Mouse (Mus musculus) forebrain, embryonic 16.5 days (tissue): ENCODE measurements around the gene Chst15. TPM values are rescaled to one million over a fixed set of nuclear protein-coding genes. Genes with fewer than 3 reads are reported as not detected.

ENCODE experiments used
- ATAC-seq: fragments of 200-750 bp; cut with Nextera tagmentation; 2 replicates; pipeline ENCODE4 v1.8.0; 2017; ENCODE audit warnings: mild to moderate bottlenecking, moderate library complexity
- H3K27ac ChIP-seq: fragments of 300-500 bp; sonication (generic); 2 replicates; pipeline ENCODE4 v1.5.1; 2014; ENCODE audit warnings: low read length, control low read depth
- H3K27me3 ChIP-seq: fragments of 300-500 bp; sonication (generic); replicated peaks from 2 replicates; pipeline ENCODE4 v1.6.1; 2014; ENCODE audit warnings: low read length; ENCODE audit not compliant: control insufficient read depth, insufficient read depth
- H3K36me3 ChIP-seq: fragments of 300-500 bp; sonication (generic); 2 replicates; pipeline ENCODE4 v1.6.1; 2014; ENCODE audit not compliant: control insufficient read depth, insufficient read depth
- H3K4me1 ChIP-seq: fragments of 300-500 bp; sonication (generic); replicated peaks from 2 replicates; pipeline ENCODE4 v1.6.1; 2014; ENCODE audit warnings: low read length; ENCODE audit not compliant: control insufficient read depth, insufficient read depth
- H3K4me2 ChIP-seq: fragments of 300-500 bp; sonication (generic); 2 replicates; pipeline ENCODE4 v1.6.1; 2014; ENCODE audit warnings: mild to moderate bottlenecking, low read length, control low read depth
- H3K4me3 ChIP-seq: fragments of 300-500 bp; sonication (generic); replicated peaks from 2 replicates; pipeline ENCODE4 v1.5.1; 2014; ENCODE audit warnings: mild to moderate bottlenecking, low read length, control low read depth
- H3K9ac ChIP-seq: fragments of 300-500 bp; sonication (generic); replicated peaks from 2 replicates; pipeline ENCODE4 v1.6.1; 2014; ENCODE audit warnings: low read depth, low read length, control low read depth
- H3K9me3 ChIP-seq: fragments of 300-500 bp; sonication (generic); 2 replicates; pipeline ENCODE4 v1.6.1; 2016; ENCODE audit warnings: low read length; ENCODE audit not compliant: control insufficient read depth
- WGBS: fragments of 180-500 bp; shearing (Covaris S2); extraction: QIAGEN DNeasy Blood & Tissue Kit; methylation state at CpG from one replicate; pipeline ENCODE4 v1.1.7; 2014; 5-methylcytosine and 5-hydroxymethylcytosine counted together
- polyA plus RNA-seq: library from polyadenylated mRNA; unstranded; fragments of >200 nt; fragmentation: Nextera tagmentation; extraction: Ambion mirVana; gene quantifications from 2 replicates; pipeline ENCODE4 v1.2.1, GENCODE M21; 2015

The Chst15 gene
- polyA plus RNA-seq, 1 experiment from 2014 or later = 23.7 TPM

DNA sequence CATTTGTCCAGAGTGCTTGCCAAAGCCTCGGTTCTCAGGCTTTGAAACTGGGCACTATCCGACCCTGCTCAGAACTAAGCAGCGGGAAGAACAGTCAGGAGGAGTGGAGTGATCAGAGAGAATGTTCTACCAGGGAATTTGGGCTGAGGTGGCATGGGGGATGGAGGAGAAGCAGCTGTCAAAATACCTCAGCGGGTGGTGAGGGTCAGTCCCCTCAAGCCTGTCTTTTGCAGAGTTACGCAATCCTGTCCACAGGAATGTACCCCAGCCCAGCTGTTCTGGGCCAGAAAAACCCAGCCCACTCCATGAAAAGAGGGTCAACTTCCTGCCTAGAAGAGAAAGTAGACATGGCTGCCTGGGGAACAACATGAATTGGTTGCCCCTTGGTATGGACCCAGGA lies 56.4 kb downstream of the Chst15 start:
- no peak for ATAC-seq

DNA sequence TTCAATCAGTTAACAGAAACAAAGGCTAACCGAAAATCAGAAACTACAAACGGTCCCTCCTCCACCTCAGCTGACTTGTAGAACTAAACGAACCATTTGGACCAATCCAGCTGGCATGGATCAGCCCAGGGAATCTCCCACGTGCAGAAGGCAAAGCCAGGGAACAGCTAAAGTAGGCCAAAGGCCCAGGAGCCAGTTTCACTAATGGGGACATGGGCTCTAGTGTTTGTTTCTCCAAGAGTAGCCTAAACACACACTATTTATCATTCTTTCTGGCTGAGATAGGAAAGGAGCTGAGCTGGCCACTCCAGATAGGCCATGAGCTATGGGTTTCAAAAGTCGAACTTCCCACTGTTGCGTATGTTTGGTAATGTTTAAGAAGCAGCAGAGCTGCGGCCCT lies 58.2 kb downstream of the Chst15 start:
- H3K4me2 ChIP-seq = no peak overlapping the region
- no peaks in the 10 kb centered on the region for H3K9me3 ChIP-seq
- peak overlapping the region; percentile 7; the same call in 1 of the 2 replicates for H3K27ac ChIP-seq
- H3K27me3 ChIP-seq = no peaks in the 10 kb centered on the region
- H3K4me1 ChIP-seq = peaks cover 17% of the 10 kb centered on the region
- no peaks in the 10 kb centered on the region for H3K36me3 ChIP-seq
- no peak for ATAC-seq
- no peak overlapping the region for H3K9ac ChIP-seq
- H3K4me3 ChIP-seq = no peak overlapping the region
- WGBS = 40% methylated on average over 7 of the region's 7 CpGs

More for the DNA sequence above, 56.4 kb downstream of the Chst15 start:
- H3K9me3 ChIP-seq = no peaks in the 10 kb centered on the region
- H3K4me1 ChIP-seq = peaks cover 17% of the 10 kb centered on the region
- no peaks in the 10 kb centered on the region for H3K27me3 ChIP-seq
- H3K9ac ChIP-seq = no peak overlapping the region
- H3K27ac ChIP-seq = no peak overlapping the region
- 76% methylated on average over 5 of the region's 5 CpGs for WGBS
- no peaks in the 10 kb centered on the region for H3K36me3 ChIP-seq
- H3K4me3 ChIP-seq = no peak overlapping the region
- no peak overlapping the region for H3K4me2 ChIP-seq

DNA sequence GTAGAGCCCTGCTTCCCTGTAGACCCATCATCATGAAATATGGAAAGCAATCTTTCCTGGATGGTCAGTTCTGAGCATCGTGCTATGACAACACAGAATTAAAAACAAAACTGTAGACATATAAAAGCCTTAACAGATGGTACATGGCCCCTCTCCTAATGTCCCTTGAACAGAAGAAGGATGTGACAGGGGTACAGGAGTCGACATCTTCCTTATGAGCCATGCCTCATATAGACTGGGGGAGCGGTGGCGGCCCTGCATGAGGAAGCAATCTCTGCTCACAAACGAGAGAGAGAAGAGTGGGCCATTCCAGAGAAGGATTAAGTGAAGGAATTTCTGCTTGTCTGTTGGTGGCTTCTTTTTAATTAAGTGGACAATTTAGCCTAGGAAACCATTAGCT lies 58.8 kb downstream of the Chst15 start:
- no peak overlapping the region for H3K27ac ChIP-seq
- H3K4me2 ChIP-seq = no peak overlapping the region
- WGBS = 52% methylated on average over 5 of the region's 5 CpGs
- H3K36me3 ChIP-seq = no peaks in the 10 kb centered on the region
- H3K9ac ChIP-seq = no peak overlapping the region
- H3K27me3 ChIP-seq = no peaks in the 10 kb centered on the region
- H3K9me3 ChIP-seq = no peaks in the 10 kb centered on the region
- H3K4me3 ChIP-seq = no peak overlapping the region
- ATAC-seq = no peak
- peaks cover 23% of the 10 kb centered on the region for H3K4me1 ChIP-seq

DNA sequence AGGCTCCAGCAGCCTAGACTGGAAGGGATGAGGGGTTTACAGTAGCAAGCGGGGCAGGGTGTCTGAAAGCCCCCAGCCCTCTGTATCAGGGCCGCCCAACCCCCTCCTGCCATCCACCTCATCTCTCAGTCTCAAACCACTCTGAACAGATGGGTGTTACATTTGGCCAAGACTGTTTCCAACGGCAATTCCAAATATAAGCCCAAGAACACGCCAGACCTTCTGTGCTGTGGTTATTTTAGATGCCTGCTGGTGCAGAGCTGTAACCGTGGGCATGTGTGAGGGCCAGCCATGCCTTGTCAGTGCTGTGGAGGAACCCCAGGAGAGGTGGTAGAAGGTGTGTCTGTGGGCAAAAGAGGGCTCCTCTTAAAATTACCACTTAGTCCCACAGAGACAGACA lies 63.5 kb downstream of the Chst15 start:
- Histone ChIP-seq H3K9ac (no peak overlapping the region), H3K9me3 (no peaks in the 10 kb centered on the region), H3K27me3 (no peaks in the 10 kb centered on the region), H3K4me1 (peaks cover 28% of the 10 kb centered on the region), H3K4me3 (no peak overlapping the region), H3K4me2 (no peak overlapping the region), H3K27ac (peak overlapping the region; percentile 89), H3K36me3 (no peaks in the 10 kb centered on the region)
- peak; percentile 88 for ATAC-seq
- WGBS = 73% methylated on average over 5 of the region's 5 CpGs

DNA sequence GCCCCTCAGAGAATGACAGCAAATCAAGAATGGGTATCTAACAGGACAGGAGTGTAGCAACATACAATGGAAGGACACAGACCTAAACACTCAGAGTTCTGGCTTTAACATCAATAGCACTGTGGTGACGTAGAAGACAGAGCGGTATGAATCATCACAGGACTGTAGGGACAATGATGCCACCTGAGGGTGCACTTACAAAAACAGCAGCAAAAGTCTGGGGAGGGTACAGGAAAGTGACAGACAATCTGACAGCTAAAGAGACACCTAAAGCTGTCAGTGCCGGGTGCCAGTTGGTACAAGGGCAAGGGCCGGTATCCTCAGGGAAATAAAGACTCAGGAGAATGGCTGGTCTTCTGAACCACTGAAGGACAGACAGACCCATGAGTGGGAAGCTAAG lies 64.0 kb downstream of the Chst15 start:
- Histone ChIP-seq H3K4me1 (peaks cover 32% of the 10 kb centered on the region), H3K9ac (no peak overlapping the region), H3K27ac (peak overlapping the region; percentile 89), H3K27me3 (no peaks in the 10 kb centered on the region), H3K9me3 (no peaks in the 10 kb centered on the region), H3K4me2 (no peak overlapping the region), H3K36me3 (no peaks in the 10 kb centered on the region), H3K4me3 (no peak overlapping the region)
- peak; percentile 9; the same call in 1 of the 2 replicates for ATAC-seq
- WGBS = 62% methylated on average over 4 of the region's 4 CpGs

DNA sequence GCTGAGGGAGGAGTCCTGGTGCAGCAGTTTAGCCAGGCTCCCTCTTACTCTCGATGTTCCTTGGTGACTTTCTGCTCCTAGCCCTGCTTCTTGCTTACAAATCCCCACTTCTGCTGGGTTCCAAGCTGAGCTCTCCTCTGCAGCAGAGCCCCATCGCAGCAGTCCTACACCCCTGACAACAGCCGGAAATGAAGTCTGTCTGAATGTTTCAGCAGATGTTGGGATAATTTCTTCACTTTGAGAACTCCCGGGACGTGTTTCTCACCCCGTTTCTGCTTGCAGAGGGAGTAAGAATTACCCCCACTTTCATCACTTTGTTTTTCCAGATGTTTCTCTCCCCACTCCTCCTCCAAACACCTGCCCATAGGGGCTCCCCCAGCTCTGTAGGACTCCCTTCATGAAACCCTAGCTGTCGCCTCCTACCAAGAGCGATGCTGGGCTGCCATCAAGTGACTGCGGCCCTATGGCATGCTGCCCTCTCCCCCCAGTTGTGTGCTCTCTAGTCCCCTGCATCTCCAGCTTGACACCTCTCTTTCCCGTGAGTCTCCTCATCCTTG lies 67.4 kb downstream of the Chst15 start:
- no peak overlapping the region for H3K4me2 ChIP-seq
- H3K27ac ChIP-seq = no peak overlapping the region
- peaks cover 50% of the 10 kb centered on the region for H3K4me1 ChIP-seq
- H3K9me3 ChIP-seq = no peaks in the 10 kb centered on the region
- H3K36me3 ChIP-seq = no peaks in the 10 kb centered on the region
- H3K27me3 ChIP-seq = no peaks in the 10 kb centered on the region
- no peak for ATAC-seq
- no peak overlapping the region for H3K9ac ChIP-seq
- 73% methylated on average over 10 of the region's 10 CpGs for WGBS
- no peak overlapping the region for H3K4me3 ChIP-seq

DNA sequence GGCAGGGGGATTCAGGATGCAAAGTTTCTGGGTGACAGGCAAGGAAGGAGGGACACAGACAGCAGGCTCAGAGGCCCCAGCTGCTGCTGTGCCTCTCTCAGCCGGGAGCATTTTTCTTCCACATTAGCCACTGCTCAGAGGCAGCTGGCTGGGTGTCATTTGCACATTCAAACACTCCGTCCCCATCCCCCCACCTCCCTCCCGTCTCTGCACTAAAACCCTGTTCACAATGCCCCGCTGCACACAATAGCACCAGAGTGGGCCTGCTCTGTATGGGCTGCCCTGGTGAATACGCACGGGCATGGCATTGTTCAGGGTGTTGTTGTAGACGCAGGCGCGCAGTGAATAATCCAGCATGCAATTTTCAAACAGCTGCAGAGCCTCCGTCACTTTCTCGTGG lies 69.5 kb downstream of the Chst15 start:
- Histone ChIP-seq H3K36me3 (no peaks in the 10 kb centered on the region), H3K4me3 (no peak overlapping the region)

DNA sequence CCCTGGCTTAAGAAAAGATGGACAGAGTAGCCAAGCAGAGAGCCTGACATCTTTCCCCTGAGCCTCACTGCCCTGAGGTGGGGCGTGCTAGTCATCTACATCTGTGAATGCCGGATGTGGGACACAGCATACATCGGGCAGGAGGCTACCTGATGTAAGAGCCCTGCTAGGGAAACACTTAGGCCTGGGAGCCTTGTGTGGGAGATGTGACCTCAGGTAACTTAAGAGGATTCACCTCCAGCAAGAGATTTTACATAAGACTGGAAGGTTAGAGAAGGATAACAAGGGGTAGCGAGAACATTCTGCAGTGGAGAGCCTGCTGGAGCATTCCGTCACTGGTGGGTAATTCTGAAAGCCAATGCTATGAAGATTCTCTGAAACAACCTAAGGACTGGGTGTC lies 69.9 kb downstream of the Chst15 start:
- Histone ChIP-seq H3K36me3 (no peaks in the 10 kb centered on the region), H3K4me2 (peak overlapping the region; percentile 6; the same call in 1 of the 2 replicates), H3K4me1 (peaks cover 32% of the 10 kb centered on the region), H3K9me3 (no peaks in the 10 kb centered on the region), H3K4me3 (no peak overlapping the region), H3K27ac (peak overlapping the region; percentile 84), H3K9ac (peak overlapping the region; percentile 38), H3K27me3 (no peaks in the 10 kb centered on the region)
- no peak for ATAC-seq
- WGBS = 46% methylated on average over 5 of the region's 5 CpGs

More for the DNA sequence above, 69.5 kb downstream of the Chst15 start:
- WGBS = 2% methylated on average over 11 of the region's 11 CpGs
- Histone ChIP-seq H3K27me3 (no peaks in the 10 kb centered on the region), H3K9me3 (no peaks in the 10 kb centered on the region), H3K4me2 (peak overlapping the region; percentile 20), H3K4me1 (peaks cover 32% of the 10 kb centered on the region), H3K27ac (peak overlapping the region; percentile 84), H3K9ac (peak overlapping the region; percentile 38)
- peak; percentile 95 for ATAC-seq

DNA sequence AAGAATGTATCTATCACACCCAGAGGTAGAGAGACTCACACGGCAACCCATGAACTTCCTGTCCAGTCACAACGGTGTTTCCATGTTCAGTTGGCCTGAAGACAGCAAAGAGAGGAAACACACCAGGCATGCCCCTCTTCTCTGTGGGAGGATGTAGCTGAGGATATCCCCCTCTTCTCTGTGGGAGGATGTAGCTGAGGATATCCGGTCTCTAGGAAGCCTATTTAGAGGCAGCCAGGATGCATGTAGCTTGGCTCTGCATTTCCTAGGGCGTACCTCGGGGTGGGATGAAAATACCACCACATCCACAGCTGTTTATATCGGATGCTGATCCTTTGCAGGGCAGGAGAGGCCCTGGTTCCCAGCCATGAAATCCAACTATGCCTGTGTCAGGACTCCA lies 71.3 kb downstream of the Chst15 start:
- WGBS = 98% methylated on average over 6 of the region's 6 CpGs
- Histone ChIP-seq H3K9me3 (no peaks in the 10 kb centered on the region), H3K4me2 (no peak overlapping the region), H3K27me3 (no peaks in the 10 kb centered on the region), H3K4me3 (no peak overlapping the region), H3K27ac (no peak overlapping the region), H3K9ac (no peak overlapping the region), H3K36me3 (no peaks in the 10 kb centered on the region), H3K4me1 (peaks cover 27% of the 10 kb centered on the region)
- no peak for ATAC-seq

DNA sequence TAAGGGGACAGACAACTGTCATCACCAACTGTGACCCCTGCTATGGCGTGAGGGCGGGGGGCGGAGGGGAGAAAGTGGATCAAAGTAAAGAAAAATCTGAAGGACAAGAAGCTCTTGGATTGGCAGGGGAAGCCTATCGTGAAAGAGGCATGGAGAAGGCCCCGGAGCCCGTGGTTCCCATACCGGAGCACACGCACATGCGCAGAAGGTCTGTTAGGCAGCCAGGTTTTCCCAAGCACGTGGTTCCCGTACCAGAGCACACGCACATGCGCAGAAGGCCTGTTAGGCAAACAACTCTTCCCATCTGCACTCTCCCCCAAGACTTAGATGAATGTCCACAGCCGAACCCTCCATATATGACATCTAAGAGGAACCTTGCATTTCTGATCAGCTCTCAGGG lies 72.4 kb downstream of the Chst15 start:
- H3K27me3 ChIP-seq = no peaks in the 10 kb centered on the region
- ATAC-seq = no peak
- 86% methylated on average over 14 of the region's 14 CpGs for WGBS
- H3K4me1 ChIP-seq = peaks cover 27% of the 10 kb centered on the region
- H3K36me3 ChIP-seq = no peaks in the 10 kb centered on the region
- no peak overlapping the region for H3K27ac ChIP-seq
- no peaks in the 10 kb centered on the region for H3K9me3 ChIP-seq
- no peak overlapping the region for H3K9ac ChIP-seq
- H3K4me3 ChIP-seq = no peak overlapping the region
- no peak overlapping the region for H3K4me2 ChIP-seq
